Mouse (Mus musculus) limb, embryonic 12.5 days (tissue): ENCODE measurements around the gene Ifna11. TPM values are rescaled to one million over a fixed set of nuclear protein-coding genes. Genes with fewer than 3 reads are reported as not detected.

Experiments used
- polyA plus RNA-seq: library from polyadenylated mRNA; unstranded; fragments of >200 nt; fragmentation: Nextera tagmentation; extraction: Ambion mirVana; gene quantifications from 2 replicates; pipeline ENCODE4 v1.2.1, GENCODE M21; 2016

The Ifna11 gene
- polyA plus RNA-seq, 1 experiment from 2014 or later: not detected

Other genes starting within 250 kb of the Ifna11 start
- gene Ifna14, start 248.2 kb upstream of the Ifna11 start, polyA plus RNA-seq: not detected in 2 replicates
- gene Ifna9, start 227.6 kb upstream of the Ifna11 start, polyA plus RNA-seq: not detected in 2 replicates
- gene Ifna12, start 216.6 kb upstream of the Ifna11 start, polyA plus RNA-seq: not detected in 2 replicates
- gene C87499, start 185.5 kb upstream of the Ifna11 start, polyA plus RNA-seq: not detected in 2 replicates
- gene Ifna13, start 175.5 kb upstream of the Ifna11 start, polyA plus RNA-seq: not detected in 2 replicates
- gene Ifna16, start 143.0 kb upstream of the Ifna11 start, polyA plus RNA-seq: not detected in 2 replicates
- gene Ifna2, start 136.0 kb upstream of the Ifna11 start, polyA plus RNA-seq: not detected in 2 replicates
- not detected in 2 replicates for gene Ifnab, start 128.6 kb upstream of the Ifna11 start, polyA plus RNA-seq
- 1.4 and 2.8 TPM in 2 replicates for gene Gm26566, start 98.2 kb upstream of the Ifna11 start, polyA plus RNA-seq
- gene Klhl9, start 97.5 kb upstream of the Ifna11 start, polyA plus RNA-seq: 130 and 140 TPM in 2 replicates
- not detected in 2 replicates for gene Gm13271, start 65.1 kb upstream of the Ifna11 start, polyA plus RNA-seq
- 0.41 and 0.81 TPM in 2 replicates for gene Gm13283, start 59.8 kb upstream of the Ifna11 start, polyA plus RNA-seq
- 0.66 and 0.87 TPM in 2 replicates for gene Gm13290, start 46.1 kb upstream of the Ifna11 start, polyA plus RNA-seq
- not detected in 2 replicates for gene Gm13289, start 43.0 kb upstream of the Ifna11 start, polyA plus RNA-seq
- gene Gm13272, start 40.1 kb upstream of the Ifna11 start, polyA plus RNA-seq: 0.40 TPM in 1 of 2 replicates, not detected in the other
- 0.30 and 0.32 TPM in 2 replicates for gene Ifnz, start 37.8 kb upstream of the Ifna11 start, polyA plus RNA-seq
- not detected in 2 replicates for gene Gm13276, start 34.2 kb upstream of the Ifna11 start, polyA plus RNA-seq
- gene Gm13277, start 31.3 kb upstream of the Ifna11 start, polyA plus RNA-seq: not detected in 2 replicates
- not detected in 2 replicates for gene Gm13278, start 28.4 kb upstream of the Ifna11 start, polyA plus RNA-seq
- gene Gm13275, start 25.5 kb upstream of the Ifna11 start, polyA plus RNA-seq: not detected in 2 replicates
- not detected in 2 replicates for gene Gm13279, start 22.6 kb upstream of the Ifna11 start, polyA plus RNA-seq
- gene Gm13285, start 20.3 kb upstream of the Ifna11 start, polyA plus RNA-seq: 0.18 and 0.88 TPM in 2 replicates
- not detected in 2 replicates for gene Gm13287, start 16.7 kb upstream of the Ifna11 start, polyA plus RNA-seq
- gene Gm13288, start 14.4 kb upstream of the Ifna11 start, polyA plus RNA-seq: 0.08 and 0.22 TPM in 2 replicates
- gene Ifna7, start 3.7 kb upstream of the Ifna11 start, polyA plus RNA-seq: not detected in 2 replicates
- gene Ifna6, start 7.5 kb downstream of the Ifna11 start, polyA plus RNA-seq: not detected in 2 replicates
- not detected in 2 replicates for gene Ifna5, start 15.6 kb downstream of the Ifna11 start, polyA plus RNA-seq
- gene Ifna4, start 21.9 kb downstream of the Ifna11 start, polyA plus RNA-seq: not detected in 2 replicates
- not detected in 2 replicates for gene Ifna1, start 30.1 kb downstream of the Ifna11 start, polyA plus RNA-seq
- gene Ifne, start 60.2 kb downstream of the Ifna11 start, polyA plus RNA-seq: not detected in 2 replicates